Mouse (Mus musculus) midbrain, embryonic 10.5 days (tissue): ENCODE measurements around the gene Cbwd1. TPM values are rescaled to one million over a fixed set of nuclear protein-coding genes. Genes with fewer than 3 reads are reported as not detected.

Experiments
- DNase-seq: peaks from one replicate; pipeline ENCODE4 v3.0.0-alpha.2; 2017; ENCODE audit warnings: low spot score
- H3K27ac ChIP-seq: fragments of 300-500 bp; sonication (generic); replicated peaks from 2 replicates; pipeline ENCODE4 v1.5.1; 2016; ENCODE audit warnings: mild to moderate bottlenecking
- H3K27me3 ChIP-seq: fragments of 300-500 bp; sonication (generic); 2 replicates; pipeline ENCODE4 v1.6.1; 2016; ENCODE audit warnings: low read depth, mild to moderate bottlenecking; ENCODE audit not compliant: poor library complexity, severe bottlenecking
- H3K36me3 ChIP-seq: fragments of 300-500 bp; sonication (generic); 2 replicates; pipeline ENCODE4 v1.6.1; 2016; ENCODE audit warnings: mild to moderate bottlenecking, moderate library complexity
- H3K4me1 ChIP-seq: fragments of 300-500 bp; sonication (generic); 2 replicates; pipeline ENCODE4 v1.6.1; 2016
- H3K4me3 ChIP-seq: fragments of 300-500 bp; sonication (generic); 2 replicates; pipeline ENCODE4 v1.5.1; 2016; ENCODE audit warnings: mild to moderate bottlenecking, moderate library complexity
- H3K9me3 ChIP-seq: fragments of 300-500 bp; sonication (generic); replicated peaks from 2 replicates; pipeline ENCODE4 v1.6.1; 2016; ENCODE audit warnings: mild to moderate bottlenecking
- WGBS: fragments of 180-500 bp; shearing (Covaris S2); methylation state at CpG from one replicate; pipeline ENCODE4 v1.1.7; 2016; 5-methylcytosine and 5-hydroxymethylcytosine counted together
- polyA plus RNA-seq: library from polyadenylated mRNA; unstranded; fragments of >200 nt; fragmentation: Nextera tagmentation; extraction: Ambion mirVana; gene quantifications from 2 replicates; pipeline ENCODE4 v1.2.1, GENCODE M21; 2016

Cbwd1 gene
- 23.5 and 23.6 TPM in 2 replicates for polyA plus RNA-seq

GRCm38 (mm10) chr19:24961172-24961962 is at the start of gene Cbwd1:
Gene Cbwd1, minus strand, starts transcription at chr19:24961610.
- peaks cover 13% of the 10 kb centered on the region for H3K4me1 ChIP-seq
- peak; percentile 99 for DNase-seq
- peak within 1 kb of the TSS; percentile 79 for H3K27ac ChIP-seq
- no peaks in the 10 kb centered on the region for H3K9me3 ChIP-seq
- under 1% methylated on average over 36 of the region's 36 CpGs for WGBS
- no peaks in the 10 kb centered on the region for H3K27me3 ChIP-seq
- peak within 1 kb of the TSS; percentile 76 for H3K4me3 ChIP-seq
- H3K36me3 ChIP-seq, result peaks cover 13% of the 10 kb centered on the region

- DNase-seq, result no peak
- Histone ChIP-seq H3K9me3 (no peaks in the 10 kb centered on the region), H3K36me3 (no peaks in the 10 kb centered on the region), H3K27ac (no peak overlapping the region), H3K27me3 (0 out of 2 replicates have a peak, but pooled peaks cover 7% of the 10 kb centered on the region), H3K4me3 (no peak overlapping the region), H3K4me1 (no peaks in the 10 kb centered on the region)
- WGBS, result 86% methylated on average over 2 of the region's 2 CpGs
Observed at GRCm38 (mm10) chr19:25008509-25008908, 47.1 kb upstream of the Cbwd1 start.

- WGBS, result 97% methylated on average over 1 of the region's 1 CpGs
- no peak for DNase-seq
- Histone ChIP-seq H3K4me1 (no peaks in the 10 kb centered on the region), H3K27me3 (peaks cover 21% of the 10 kb centered on the region), H3K9me3 (no peaks in the 10 kb centered on the region), H3K27ac (no peak overlapping the region), H3K36me3 (no peaks in the 10 kb centered on the region), H3K4me3 (no peak overlapping the region)
Observed at GRCm38 (mm10) chr19:25006686-25007085, 45.3 kb upstream of the Cbwd1 start.

GRCm38 (mm10) chr19:25003810-25004209 is 42.4 kb upstream of the Cbwd1 start:
- no peak for DNase-seq
- H3K36me3 ChIP-seq, result no peaks in the 10 kb centered on the region
- no peak overlapping the region for H3K27ac ChIP-seq
- H3K9me3 ChIP-seq, result no peaks in the 10 kb centered on the region
- 78% methylated on average over 4 of the region's 4 CpGs for WGBS
- peaks cover 49% of the 10 kb centered on the region for H3K27me3 ChIP-seq
- H3K4me1 ChIP-seq, result peaks cover 14% of the 10 kb centered on the region
- H3K4me3 ChIP-seq, result no peak overlapping the region

- no peak overlapping the region for H3K4me3 ChIP-seq
- no peak overlapping the region for H3K27ac ChIP-seq
- H3K4me1 ChIP-seq, result peaks cover 14% of the 10 kb centered on the region
- DNase-seq, result no peak
- no peaks in the 10 kb centered on the region for H3K9me3 ChIP-seq
- 86% methylated on average over 3 of the region's 3 CpGs for WGBS
- no peaks in the 10 kb centered on the region for H3K36me3 ChIP-seq
- peaks cover 59% of the 10 kb centered on the region for H3K27me3 ChIP-seq
Observed at GRCm38 (mm10) chr19:25002828-25003227, 41.4 kb upstream of the Cbwd1 start.

- Histone ChIP-seq H3K4me3 (no peak overlapping the region), H3K27me3 (peaks cover 67% of the 10 kb centered on the region), H3K36me3 (no peaks in the 10 kb centered on the region), H3K27ac (no peak overlapping the region), H3K4me1 (peaks cover 14% of the 10 kb centered on the region), H3K9me3 (no peaks in the 10 kb centered on the region)
- 89% methylated on average over 6 of the region's 6 CpGs for WGBS
- DNase-seq, result no peak
Observed at GRCm38 (mm10) chr19:25002032-25002431, 40.6 kb upstream of the Cbwd1 start.

GRCm38 (mm10) chr19:25000153-25000552 is 38.7 kb upstream of the Cbwd1 start:
- 33% methylated on average over 9 of the region's 9 CpGs for WGBS
- no peaks in the 10 kb centered on the region for H3K36me3 ChIP-seq
- peaks cover 79% of the 10 kb centered on the region for H3K27me3 ChIP-seq
- H3K4me1 ChIP-seq, result peaks cover 14% of the 10 kb centered on the region
- DNase-seq, result no peak
- H3K27ac ChIP-seq, result no peak overlapping the region
- H3K4me3 ChIP-seq, result peak overlapping the region; percentile 82
- no peaks in the 10 kb centered on the region for H3K9me3 ChIP-seq

GRCm38 (mm10) chr19:24999201-24999886 is 37.9 kb upstream of the Cbwd1 start, which contains the start of gene Dock8:
Gene Dock8, plus strand, starts transcription at chr19:24999534.
- DNase-seq, result peak; percentile 67
- Histone ChIP-seq H3K27me3 (peaks cover 79% of the 10 kb centered on the region), H3K27ac (peak within 1 kb of the TSS; percentile 58; the same call in 1 of the 2 replicates), H3K4me1 (peaks cover 14% of the 10 kb centered on the region), H3K36me3 (no peaks in the 10 kb centered on the region), H3K9me3 (no peaks in the 10 kb centered on the region), H3K4me3 (peak within 1 kb of the TSS; percentile 82)
- under 1% methylated on average over 105 of the region's 109 CpGs for WGBS

GRCm38 (mm10) chr19:24998561-24998960 is 37.2 kb upstream of the Cbwd1 start:
- H3K4me1 ChIP-seq, result peaks cover 14% of the 10 kb centered on the region
- DNase-seq, result no peak
- H3K27me3 ChIP-seq, result peaks cover 73% of the 10 kb centered on the region
- WGBS, result 77% methylated on average over 5 of the region's 5 CpGs
- H3K9me3 ChIP-seq, result no peaks in the 10 kb centered on the region
- H3K4me3 ChIP-seq, result peak overlapping the region; percentile 82
- H3K36me3 ChIP-seq, result no peaks in the 10 kb centered on the region
- no peak overlapping the region for H3K27ac ChIP-seq

GRCm38 (mm10) chr19:24996815-24997704 is 35.6 kb upstream of the Cbwd1 start:
- no peaks in the 10 kb centered on the region for H3K9me3 ChIP-seq
- H3K27me3 ChIP-seq, result peaks cover 62% of the 10 kb centered on the region
- H3K36me3 ChIP-seq, result no peaks in the 10 kb centered on the region
- 74% methylated on average over 12 of the region's 12 CpGs for WGBS
- H3K4me1 ChIP-seq, result peaks cover 14% of the 10 kb centered on the region
- H3K27ac ChIP-seq, result no peak overlapping the region
- DNase-seq, result no peak
- H3K4me3 ChIP-seq, result no peak overlapping the region

- Histone ChIP-seq H3K27ac (no peak overlapping the region), H3K4me1 (peaks cover 11% of the 10 kb centered on the region), H3K36me3 (no peaks in the 10 kb centered on the region), H3K27me3 (peaks cover 40% of the 10 kb centered on the region), H3K4me3 (no peak overlapping the region), H3K9me3 (no peaks in the 10 kb centered on the region)
- 66% methylated on average over 8 of the region's 8 CpGs for WGBS
- no peak for DNase-seq
Observed at GRCm38 (mm10) chr19:24994900-24995299, 33.5 kb upstream of the Cbwd1 start.

GRCm38 (mm10) chr19:24993526-24993925 is 32.1 kb upstream of the Cbwd1 start:
- 69% methylated on average over 6 of the region's 6 CpGs for WGBS
- no peak for DNase-seq
- no peak overlapping the region for H3K27ac ChIP-seq
- H3K27me3 ChIP-seq, result peaks cover 26% of the 10 kb centered on the region
- no peaks in the 10 kb centered on the region for H3K4me1 ChIP-seq
- H3K9me3 ChIP-seq, result no peaks in the 10 kb centered on the region
- no peak overlapping the region for H3K4me3 ChIP-seq
- H3K36me3 ChIP-seq, result no peaks in the 10 kb centered on the region
